Mouse (Mus musculus) cerebellum, adult (tissue): ENCODE data around the gene Clps.

Experiments
- ATAC-seq: cut with Nextera tagmentation; 2 replicates; pipeline ENCODE4 v1.9.2; 2017; ENCODE audit warnings: mild to moderate bottlenecking, moderate library complexity, mixed read lengths; ENCODE audit not compliant: insufficient number of reproducible peaks, low FRiP score, low TSS enrichment

The Clps gene

DNA sequence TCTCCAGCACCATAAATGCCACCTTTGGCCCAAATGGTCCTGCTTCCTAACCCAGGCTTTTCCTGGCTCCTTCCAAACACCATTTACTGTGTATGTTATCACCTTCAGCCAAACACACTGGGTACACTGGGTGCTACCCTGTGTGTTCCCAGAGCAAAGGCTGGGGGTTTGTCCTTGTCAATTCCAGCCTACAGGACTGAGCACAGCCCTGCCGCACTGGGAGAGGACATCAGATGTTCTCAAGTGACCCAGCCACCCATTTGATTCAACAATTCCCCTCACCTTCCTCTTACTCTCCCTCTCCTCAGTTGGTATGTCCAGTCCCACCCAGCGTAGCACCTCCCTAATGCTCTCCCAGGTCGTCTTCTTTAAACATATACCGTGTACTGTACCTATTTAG, 40.0 kb downstream of the Clps start:
- ATAC-seq: no peak

DNA sequence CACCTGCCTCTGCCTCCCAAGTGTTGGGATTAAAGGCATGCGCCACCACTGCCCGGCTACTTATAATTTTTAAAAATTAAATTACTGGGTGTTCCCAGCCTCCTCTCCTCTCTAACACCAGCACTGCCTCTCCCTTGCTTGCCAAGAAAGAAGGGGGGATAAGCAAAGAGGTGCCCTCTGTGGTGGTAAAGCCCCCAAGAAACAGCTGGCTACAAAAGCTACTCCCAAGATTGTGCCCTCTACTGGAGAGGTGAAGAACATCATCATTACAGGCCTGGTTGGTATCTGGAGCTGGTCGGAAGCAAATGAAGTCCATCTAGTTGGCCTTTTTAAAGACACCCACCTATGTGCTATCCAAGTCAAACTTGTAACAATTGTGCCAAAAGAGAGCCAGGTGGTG, 40.7 kb downstream of the Clps start:
- ATAC-seq: no peak

DNA sequence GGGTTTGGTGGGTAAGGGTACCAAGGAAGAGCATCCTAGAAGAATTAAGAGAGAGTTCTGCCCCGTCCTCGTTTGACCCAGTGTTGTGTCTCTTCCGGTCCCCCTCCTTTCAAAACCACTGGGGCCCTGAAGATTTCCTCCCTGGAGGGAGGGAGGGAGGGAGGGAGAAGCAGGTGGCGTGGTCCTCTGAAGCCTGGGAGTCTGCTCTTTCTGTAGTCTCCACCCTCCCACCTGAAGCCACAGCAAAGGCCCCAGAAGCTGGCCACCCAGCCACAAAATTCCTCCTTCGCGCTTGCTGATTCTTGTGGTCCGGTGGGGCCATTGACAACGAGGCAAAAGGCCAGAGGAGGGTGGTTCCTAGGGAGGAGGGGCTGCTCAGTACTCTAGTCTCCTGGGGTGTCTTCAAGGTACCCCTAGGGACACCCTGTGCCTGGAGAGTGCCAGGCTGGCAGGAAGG, 41.9 kb downstream of the Clps start:
- no peak for ATAC-seq

DNA sequence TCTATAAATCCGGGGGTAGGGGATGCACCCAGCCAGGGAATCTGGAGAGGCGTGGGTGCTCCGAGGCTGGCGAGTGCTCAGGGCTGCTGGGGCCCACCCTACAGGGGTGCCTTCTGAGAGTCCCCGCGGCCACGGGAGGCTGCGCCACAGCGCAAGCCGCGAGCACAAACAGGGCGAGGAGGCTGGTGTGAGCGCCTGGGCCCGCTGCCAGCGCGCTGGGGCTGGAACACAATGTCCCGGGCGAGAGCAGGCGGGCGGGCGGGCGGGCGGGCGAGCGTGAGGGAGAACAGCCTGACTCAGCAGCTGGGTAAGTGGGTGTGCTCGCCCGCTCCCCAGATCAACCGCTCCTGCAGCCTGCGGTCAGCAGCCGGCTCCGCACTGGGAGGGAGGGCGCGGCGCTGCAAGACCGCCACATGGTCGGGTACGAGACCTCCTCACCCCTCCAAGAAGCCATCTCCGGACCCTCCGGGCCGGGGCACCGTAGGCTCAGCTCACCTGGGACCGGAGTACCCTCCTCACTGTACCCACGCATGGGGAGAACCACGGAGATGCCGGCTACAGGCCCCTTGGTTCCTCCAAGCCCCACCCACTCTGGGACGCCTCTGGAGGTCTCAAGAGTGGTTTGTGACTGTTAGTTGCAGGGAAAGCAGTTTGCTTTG, 42.5 kb downstream of the Clps start:
- no peak for ATAC-seq

- no peak for ATAC-seq
Observed at GRCm38 (mm10) chr17:28517441-28517955, 43.1 kb downstream of the Clps start, which contains the start of gene Fkbp5. Gene Fkbp5, minus strand, starts transcription at chr17:28517527.

- no peak for ATAC-seq
Observed at GRCm38 (mm10) chr17:28516881-28517280, 43.7 kb downstream of the Clps start.

- no peak for ATAC-seq
Observed at GRCm38 (mm10) chr17:28515431-28516341, 44.9 kb downstream of the Clps start.

DNA sequence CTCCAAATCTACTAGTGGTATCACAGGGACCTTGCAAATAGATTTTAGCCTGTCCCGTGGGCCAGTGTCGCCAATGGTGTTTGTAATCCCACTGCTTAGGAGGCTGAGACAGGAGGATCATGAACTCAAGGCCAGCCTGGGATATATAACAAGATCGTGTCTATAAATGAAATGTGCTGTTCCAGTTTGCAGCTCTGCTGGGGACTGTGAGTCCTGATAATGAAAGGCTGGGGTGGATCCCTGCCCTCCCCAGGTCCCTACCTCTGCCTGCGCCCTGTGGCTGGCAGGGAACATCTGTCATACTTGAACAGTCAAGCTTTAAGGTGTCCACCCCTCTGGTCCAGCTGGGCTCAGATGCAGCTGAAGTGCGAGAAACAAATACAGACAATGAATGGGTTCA, 46.0 kb downstream of the Clps start:
- ATAC-seq: no peak

GRCm38 (mm10) chr17:28513844-28514243, 46.7 kb downstream of the Clps start:
- ATAC-seq: no peak

DNA sequence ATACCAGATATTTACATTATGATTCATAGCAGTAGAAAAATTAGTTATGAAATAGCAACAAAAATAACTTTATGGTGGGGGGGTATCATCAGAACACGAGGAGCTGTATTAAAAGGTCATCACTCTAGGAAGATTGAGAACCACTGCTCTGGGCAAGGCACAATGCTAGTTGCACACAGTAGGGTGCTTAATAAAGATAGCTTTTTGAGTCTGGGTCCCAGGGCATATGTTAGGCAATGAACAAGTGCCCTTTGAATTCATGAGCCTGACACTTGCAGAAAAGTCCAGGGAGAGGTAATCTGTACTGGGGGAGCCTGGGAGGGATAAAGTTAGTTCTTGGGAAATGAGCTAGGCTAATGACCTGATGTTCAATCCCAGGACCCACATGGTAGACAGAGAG, 47.2 kb downstream of the Clps start:
- no peak for ATAC-seq

DNA sequence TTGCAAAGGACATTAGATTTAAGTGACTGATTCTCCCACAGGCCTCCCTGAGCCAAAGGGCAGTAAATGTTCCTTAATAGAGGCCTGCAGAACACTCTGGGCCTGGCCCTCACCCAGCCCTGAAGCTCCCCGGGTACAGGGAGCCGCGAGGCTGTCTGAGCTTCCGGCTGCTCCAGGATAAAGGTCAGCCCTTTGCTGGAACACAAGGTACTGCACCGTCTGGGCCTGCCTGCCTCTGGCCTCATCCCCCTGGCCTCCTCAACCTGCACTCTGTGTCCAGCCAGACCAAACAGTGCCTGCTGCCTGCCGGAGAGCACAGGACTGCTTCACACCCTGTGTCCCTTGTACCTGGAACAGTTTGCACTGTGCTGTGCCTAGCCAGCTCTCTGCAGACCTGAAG, 47.9 kb downstream of the Clps start:
- ATAC-seq: no peak

DNA sequence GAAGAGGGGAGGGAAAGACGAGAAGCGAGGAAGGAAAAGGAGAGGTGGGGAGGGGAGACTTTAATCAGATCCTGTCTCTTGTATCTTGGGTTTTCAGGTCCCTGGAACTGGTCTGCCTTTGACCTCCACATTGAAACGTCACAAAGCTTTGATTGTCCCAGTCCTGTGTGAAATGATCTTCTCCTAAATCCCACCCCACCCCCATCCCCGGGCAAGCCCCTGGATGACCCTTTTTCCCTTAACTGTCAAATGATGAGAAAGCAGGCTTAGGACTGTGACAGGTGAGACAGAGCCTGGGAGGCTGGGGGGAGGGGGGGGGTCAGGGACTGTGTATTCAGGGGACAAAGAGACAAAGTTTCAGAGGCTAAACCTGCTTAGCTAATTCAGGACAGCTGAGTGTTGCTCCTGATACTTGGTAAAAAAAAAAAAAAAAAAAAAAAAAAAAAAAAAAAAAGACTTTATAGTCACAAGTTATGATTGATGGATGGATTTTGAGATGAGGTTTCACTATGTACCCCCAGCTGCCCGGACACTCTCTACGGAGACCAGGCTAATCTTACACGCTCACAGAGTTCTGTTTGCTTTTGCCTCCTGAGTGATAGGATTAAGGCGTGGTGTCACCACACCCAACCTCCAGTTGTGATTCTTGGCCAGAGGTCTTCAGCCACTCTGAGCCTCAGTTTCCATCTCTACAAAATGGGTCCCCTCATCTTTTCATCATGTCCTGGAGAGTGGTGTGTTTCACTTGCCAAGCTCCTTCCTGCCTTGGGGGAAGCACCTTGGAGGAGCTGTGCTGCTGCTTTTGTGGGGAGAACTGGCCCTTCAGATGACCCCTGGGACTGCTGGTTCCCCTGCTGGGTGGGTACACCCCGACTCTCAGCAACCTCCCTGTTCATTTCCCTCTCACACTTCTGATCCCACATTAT, 48.7 kb downstream of the Clps start:
- no peak for ATAC-seq

DNA sequence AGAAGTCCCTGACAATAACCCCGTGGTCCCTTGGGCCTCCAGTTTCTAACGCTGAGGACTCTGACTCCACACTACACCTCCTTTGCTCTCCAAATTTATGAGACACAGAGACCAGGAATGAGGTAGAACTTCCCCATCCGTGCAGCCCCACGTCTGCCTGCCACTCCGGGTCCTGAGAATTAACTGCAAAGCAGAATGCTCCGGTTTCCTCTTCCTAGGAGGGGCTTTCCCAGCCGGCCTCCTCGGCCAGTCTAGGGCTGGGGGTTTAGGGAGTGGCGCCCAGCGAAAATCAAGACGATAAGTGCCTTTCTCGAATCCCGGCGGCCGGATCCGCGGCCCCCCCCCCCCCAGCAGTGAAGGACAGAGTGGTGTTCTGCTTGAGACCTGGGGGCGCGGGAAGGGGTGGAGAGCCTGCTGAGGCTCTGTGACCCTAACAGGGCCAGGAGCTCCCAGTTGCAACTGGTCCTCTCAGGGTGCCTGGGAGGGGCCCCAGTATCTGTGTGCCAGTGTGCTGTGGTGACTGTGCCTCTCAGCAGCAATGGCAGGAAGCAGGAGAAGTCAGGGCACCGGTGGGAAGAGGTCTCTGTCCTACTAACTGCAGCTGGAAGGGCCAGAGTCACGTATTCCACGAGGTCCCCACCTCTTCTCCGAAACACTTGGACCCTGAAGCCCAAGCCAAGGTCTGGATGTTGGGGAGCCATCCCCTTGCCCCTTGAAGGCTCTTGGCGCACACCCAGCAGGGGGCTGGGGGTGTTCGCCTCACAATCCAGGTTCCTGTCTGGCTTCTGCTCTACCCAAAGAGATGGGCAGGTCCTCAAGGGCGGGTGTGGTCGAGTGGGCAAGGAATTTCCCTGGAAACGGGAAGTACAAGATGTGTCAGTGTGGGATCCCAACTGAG, 49.9 kb downstream of the Clps start:
- ATAC-seq: no peak
